Mouse (Mus musculus): ENCODE data around the gene Fam131b.

DNA sequence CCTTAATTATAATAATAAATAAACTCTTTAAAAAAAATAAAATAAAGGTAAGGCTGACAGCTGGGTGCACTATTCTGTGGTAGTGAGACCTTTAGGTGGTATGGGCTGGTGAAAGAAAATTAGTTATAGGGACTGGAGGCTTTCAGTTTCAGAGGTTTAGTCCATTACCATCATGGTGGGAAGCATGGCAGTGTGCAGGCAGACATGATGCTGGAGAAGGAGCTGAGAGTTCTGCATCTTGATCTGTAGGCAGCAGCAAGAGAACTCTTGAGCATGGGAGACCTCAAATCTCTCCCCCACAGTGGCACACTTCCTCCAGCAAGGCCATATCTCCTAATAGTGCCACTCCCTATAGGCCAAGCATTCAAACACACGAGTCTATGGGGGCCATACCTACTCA lies 17.7 kb upstream of the Fam131b start:
- no peak for TF ChIP-seq MAFK (IDR thresholded peaks at IDR 0.05; ENCODE audit: insufficient read depth, low read depth, low read length)
- no peak for TF ChIP-seq ZC3H11A (IDR thresholded peaks at IDR 0.05; ENCODE audit: borderline replicate concordance, low read depth, low read length)
